Mouse (Mus musculus) colon, adult 2 months (tissue): ENCODE data around the gene Polg. TPM values are rescaled to one million over a fixed set of nuclear protein-coding genes. Genes with fewer than 3 reads are reported as not detected.

Experiments
- polyA plus RNA-seq: library from polyadenylated mRNA; depleted of rRNA; stranded (reverse); fragments of >200 nt; gene quantifications from 2 replicates; pipeline ENCODE4 v1.2.3, GENCODE M21; 2012; rRNA removed

Polg gene
- 57.6 and 58.8 TPM in 2 replicates for polyA plus RNA-seq

DNA sequence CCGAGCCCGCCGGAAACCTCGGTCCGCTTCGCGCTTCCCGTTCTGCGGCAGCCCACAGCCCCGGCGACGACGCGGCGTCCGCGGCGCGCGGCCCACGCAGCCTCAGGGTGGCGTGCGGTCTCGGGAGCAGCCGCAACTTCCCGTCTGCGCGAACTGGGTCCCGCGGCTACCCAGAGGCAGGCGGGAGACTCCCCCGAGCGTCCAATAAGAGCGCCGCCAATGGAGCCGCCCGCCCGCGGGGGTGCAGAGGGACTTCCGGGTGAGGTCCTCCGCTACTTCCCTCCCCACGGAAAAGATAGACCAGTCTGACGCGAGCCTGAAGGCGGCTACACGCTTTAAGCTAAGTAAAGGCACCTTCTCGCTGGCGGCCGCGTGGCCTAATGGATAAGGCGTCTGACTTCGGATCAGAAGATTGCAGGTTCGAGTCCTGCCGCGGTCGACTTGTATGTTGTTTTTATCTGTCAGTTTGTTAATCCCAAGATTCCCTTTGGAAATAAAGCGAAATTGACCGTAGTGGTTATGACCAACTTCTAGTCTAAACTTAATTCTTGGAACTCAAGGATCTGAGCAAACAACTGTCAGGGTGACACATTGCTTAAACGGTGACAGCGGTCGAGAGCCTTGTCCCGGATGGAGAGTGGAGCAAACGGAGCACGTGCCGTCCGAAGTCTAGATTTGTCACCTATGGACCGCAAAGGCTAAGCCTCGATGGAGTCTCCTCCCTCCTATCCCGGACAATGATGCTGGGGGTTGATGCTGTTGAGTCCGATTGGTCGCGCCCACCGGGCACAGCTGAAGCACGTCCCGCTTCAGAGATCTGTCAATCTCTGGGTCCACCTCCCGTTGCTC lies at the start of gene Polg:
TSS of gene Polg (minus strand) at position 310 of the 849 bp plus-strand sequence.

Other genes with a start within 250 kb of the Polg start
- 67.7 and 68.0 TPM in 2 replicates for gene Abhd2, start 193.2 kb downstream of the Polg start, polyA plus RNA-seq
- gene Rlbp1, start 79.3 kb downstream of the Polg start, polyA plus RNA-seq, result not detected in 2 replicates
- gene Fanci, start 74.4 kb downstream of the Polg start, polyA plus RNA-seq, result 0.88 and 1.2 TPM in 2 replicates
- 0.07 TPM in 1 of 2 replicates, not detected in the other for gene Rhcg, start 151.3 kb upstream of the Polg start, polyA plus RNA-seq
- 0.97 and 1.4 TPM in 2 replicates for gene Ticrr, start 193.8 kb upstream of the Polg start, polyA plus RNA-seq
- 1.5 and 2.1 TPM in 2 replicates for gene Kif7, start 249.4 kb upstream of the Polg start, polyA plus RNA-seq